Mouse (Mus musculus): Measurements from ENCODE around the gene Il2ra.

Gene Il2ra

DNA sequence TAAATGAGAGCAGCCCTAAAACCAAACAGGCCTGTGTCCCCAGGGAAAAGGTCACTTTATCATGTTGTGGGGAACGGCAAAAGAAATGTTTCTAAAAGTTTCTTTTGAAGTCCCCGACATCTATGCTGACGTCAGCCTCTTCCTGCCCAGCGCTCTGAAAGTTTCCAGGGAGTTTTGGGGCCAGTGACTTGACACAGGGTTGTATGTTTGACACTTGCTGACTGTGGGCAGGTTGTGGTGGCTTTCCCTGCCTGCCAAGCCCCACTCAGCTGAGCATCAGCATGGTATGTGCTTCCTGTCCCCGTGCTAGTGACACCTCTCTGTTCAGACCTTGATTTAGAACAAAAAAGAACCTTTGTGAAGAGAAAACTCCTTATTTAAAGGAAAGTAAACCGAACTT is 10.7 kb downstream of the Il2ra start:
- DNase-seq (ENCODE audit: low spot score in 2 of 2): peak; percentile 57 to 64

DNA sequence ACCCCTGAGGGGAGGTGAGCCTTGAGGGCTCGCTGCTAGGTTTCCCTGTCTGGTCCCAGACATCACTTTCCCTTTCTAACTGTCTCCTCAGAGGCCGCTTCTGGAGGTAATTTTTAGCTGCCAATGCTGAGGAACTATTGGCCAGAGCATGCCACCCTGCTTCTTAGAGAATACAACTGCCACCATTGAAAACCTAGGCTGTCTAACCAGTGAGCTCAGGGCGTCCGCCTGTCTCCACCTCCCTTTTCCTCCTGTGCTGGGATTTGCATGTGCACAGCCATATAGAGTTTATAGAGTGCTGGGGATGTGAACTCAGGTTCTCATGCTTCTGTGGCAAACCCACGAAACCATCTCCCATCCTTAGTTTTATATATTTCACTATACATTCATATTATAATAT is 11.2 kb downstream of the Il2ra start:
- DNase-seq (ENCODE audit: low spot score in 2 of 2): no peak

DNA sequence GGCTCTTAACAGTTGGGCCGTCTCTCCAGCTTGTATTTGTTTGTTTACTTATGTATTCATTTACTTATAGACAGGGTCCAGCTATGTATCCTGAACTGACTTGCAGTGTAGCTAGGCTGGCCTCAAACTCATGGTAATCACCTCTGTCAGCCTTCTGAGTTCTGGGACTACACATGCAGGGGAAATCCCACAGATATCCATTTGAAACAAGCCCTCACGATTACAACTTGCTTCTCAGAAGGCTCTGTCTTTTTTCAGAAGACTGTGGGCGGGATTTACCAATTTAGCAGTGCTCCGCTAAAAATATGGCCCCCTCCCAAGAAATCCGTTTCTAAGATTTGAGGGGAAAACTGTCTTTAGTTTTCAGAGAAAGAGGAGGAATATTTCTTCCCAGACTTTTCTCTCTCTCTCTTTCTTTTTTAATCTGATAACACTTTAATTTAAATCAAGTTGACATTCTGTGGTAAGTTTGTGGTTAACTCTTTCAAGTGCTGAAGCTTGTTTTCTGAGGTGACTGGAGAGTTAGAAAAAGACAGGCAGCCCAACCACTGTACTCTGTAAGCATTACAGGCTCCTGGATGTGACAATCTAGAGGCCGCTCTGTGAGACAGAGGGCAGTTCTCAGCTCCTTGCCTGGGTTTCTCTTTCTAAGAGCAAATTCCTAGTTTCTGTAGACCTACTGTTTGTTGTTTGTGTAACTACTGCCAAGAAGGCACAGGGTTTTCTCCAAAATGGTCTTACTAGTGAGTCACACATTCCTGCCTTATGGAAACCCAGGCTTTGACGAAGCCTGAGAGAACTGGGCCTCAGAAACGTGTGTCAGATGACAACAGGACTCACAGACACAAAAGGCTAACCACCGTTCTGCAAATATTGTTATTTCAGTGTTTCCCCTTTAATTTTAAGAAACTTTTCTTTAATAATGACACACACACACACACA is 12.7 kb downstream of the Il2ra start:
- no peak for DNase-seq (ENCODE audit: low spot score in 2 of 2)

DNA sequence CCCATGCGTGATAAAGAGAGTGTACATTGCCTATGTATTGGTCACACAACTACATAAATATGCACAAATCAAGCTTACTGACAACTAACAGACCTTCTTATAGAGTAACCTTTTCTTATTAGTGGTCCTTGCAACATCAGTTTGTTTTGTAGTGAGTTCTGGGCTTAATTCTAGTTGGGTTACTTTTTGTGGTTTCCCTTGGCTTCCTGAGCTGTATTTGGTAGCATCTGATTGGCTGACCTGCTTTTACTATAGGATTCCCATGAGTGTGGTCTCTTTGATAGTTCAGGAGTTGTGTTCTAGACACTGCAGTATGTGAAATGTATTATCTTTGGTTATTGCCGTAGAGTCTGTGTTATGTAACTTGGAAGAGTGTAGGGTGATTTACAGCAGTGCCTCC is 15.0 kb downstream of the Il2ra start:
- DNase-seq (ENCODE audit: low spot score in 2 of 2): peak in 1 of 2 experiments; percentile 45

DNA sequence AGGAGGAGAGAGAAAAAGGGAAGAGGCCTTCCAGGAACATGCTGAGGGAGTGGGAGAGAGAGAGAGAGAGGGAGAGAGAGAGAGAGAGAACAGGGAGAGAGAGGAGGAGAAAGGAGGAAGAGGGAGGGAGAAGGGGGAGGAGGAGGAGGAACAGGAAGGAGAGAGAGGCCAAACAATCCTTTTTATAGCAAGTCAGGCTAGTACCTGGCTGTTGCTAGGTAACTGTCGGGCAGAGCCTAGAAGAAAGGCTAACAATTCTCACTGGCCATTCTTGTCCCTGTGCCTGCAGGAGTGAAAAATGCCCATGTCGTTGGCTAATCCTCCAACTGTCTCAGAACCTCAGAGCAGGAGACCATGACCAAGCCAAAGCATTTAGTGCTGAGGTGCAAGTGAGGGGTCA is 16.7 kb downstream of the Il2ra start:
- DNase-seq (ENCODE audit: low spot score in 2 of 2): no peak

DNA sequence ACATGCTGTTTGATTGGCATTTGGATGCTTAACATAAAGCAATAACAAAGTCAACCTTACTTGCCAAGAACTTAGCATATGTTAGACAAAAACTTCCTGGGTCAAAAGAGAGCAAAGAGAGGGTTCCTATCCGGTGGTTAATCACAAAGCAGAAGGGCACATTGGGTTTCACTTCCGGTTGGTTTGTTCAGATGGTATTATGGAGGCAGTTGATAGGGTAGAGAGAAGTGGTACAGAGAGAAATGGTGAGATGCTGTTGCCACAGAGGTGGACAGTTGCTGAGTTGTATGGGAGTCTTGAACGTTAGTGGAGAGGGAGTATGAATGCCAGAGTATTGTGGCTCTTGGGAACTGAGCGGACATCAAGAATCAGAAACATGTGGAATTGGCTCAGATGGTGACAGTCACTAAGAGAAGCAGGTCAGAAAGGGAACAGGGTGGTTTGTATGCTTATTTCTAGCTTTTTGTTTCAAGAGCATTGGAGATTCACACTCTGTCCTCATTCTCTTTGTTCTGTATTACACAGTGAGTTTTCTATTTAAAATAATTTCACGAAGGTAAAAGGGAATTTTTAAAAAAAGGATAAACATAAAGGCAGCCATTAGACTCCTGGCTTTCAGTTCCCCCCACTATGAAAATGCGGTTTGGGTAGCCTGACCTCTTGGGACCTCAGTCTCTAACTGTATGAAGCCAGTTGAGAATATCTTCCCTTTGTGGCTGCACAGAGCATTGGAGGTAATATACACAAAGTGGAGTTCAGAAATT is 19.7 kb downstream of the Il2ra start:
- DNase-seq (ENCODE audit: low spot score in 2 of 2): no peak

DNA sequence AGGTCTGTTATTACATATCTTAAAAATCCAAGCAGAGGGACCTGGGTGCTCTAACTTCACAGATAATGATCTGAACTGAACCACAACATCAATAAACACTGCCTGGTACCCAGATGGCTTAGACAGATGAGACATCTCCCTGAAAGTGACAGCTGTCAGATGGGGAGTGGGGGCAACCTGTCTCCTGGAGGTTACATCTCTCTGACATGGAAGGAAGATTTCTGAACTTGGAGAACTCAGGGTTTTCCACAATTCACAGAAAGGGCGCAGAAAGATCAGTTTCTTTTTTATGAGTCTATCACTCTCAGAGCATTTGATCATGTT is 20.3 kb downstream of the Il2ra start:
- DNase-seq (ENCODE audit: low spot score in 2 of 2): peak in 1 of 2 experiments; percentile 36

DNA sequence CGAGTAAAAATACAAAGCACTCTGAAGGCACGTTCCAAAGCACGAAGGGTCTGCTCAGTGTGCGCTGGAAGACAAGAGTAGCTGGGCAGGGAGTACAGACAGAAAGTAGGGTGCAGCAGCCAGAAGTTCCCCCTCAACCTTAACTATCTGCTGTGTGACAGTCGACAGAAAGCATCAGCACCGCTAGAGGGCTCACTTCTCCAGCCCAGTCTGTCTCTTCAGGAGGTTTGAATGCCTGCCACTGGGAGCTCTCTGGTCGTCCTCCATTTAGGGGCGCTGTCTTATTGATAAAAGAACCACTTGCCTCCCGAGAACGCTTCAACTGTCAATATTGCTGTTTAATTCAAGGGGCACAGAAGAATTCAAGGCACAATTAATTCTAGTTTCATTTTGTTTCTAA is 21.4 kb downstream of the Il2ra start:
- peak; percentile 87 to 94 for DNase-seq (ENCODE audit: low spot score in 2 of 2)

DNA sequence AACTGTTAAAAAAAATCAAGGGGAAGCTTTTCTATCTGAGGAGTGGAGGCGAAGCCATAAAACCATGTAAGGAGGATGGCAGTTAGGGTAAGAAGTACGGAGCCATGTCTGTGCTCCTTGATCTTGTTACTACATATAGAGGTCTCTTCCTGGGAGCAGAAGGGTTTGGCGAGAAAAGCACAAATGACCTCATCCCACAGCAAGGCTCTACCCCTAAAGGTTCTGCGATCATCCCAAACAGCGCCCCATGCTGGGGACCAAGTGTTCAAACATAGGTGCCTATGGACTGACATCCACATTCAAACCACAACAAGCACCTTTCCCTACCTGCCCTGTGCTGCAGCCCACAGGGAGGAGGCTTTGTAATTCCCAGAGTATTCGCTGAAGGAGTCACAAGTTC is 21.8 kb downstream of the Il2ra start:
- DNase-seq (ENCODE audit: low spot score in 2 of 2): peak in 1 of 2 experiments; percentile 57

DNA sequence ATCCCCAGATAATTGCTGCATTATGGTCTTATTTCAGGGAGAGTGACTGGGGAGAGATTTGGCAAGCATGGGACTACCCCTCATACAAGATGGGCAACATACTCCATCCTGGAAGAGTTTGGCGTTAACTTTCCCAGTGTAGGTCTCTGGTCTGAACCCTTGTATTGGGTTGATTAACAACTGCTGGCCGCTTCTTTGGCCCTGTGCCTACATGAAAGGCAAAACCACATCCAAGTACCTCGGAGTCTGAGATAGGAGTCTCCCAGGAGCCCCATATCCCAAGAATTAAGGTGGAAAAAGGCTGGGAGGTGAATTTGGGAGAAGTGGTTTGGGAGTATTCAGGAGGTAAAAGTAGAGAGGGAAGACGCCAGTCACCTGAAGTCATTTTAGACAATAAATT is 22.2 kb downstream of the Il2ra start:
- DNase-seq (ENCODE audit: low spot score in 2 of 2): no peak

DNA sequence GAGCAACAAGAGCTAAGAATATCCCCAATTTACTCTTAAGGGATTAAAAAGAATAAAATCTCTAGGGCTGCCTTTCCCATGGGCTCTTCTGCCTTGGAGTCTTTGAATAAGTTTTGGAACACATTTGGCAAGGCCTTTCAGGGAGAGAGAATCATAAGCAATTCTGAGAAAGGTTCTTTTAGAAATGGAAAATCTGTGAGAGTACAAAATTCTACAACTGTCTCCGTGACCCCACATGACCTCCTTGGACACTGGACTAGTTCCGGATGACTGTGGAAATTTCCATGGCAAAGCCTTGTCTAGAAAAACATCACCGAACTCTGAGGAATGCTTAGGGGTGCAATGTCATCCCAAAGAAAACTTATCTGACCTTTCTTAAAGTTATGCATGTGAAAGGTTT is 22.7 kb downstream of the Il2ra start:
- DNase-seq (ENCODE audit: low spot score in 2 of 2): no peak

DNA sequence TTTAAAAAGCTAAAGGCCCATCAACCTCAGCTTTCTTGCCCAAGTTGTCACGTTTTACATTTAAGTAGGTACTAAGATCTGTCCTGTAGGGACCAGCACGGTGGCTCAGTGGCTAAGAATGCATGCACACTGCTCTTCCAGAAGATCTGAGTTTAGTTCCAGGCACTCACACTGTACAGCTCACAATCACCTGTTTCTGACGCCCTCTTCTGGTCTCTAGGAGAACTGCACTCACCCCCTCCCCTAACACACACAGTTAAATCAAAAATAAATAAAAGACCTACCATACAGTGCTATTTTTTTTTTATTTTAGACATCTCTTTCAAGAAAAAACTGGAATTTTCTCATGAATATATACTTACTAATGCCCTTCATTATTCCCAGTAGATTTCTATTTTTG is 29.5 kb downstream of the Il2ra start:
- DNase-seq (ENCODE audit: low spot score in 2 of 2): peak; percentile 66 to 81

DNA sequence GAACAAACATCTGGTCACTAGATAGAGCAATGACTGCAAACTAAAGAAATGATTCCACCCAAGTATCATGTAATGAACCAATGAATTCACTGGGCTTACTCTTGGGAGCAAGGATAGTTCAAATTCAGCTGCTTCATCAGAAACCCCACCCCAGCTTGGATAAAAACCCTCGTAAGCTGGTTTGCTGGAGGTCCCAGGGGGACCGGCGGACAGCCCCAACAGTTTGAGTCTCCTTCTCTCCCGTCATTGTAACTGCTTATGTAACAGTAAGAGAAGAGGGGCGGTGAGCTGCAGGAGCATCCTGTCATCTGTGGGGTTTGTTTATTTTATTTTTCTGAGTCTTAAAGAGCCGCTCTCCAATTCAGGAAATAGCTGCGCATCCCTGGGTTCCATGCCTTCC is 37.0 kb downstream of the Il2ra start:
- no peak for DNase-seq (ENCODE audit: low spot score in 2 of 2)

DNA sequence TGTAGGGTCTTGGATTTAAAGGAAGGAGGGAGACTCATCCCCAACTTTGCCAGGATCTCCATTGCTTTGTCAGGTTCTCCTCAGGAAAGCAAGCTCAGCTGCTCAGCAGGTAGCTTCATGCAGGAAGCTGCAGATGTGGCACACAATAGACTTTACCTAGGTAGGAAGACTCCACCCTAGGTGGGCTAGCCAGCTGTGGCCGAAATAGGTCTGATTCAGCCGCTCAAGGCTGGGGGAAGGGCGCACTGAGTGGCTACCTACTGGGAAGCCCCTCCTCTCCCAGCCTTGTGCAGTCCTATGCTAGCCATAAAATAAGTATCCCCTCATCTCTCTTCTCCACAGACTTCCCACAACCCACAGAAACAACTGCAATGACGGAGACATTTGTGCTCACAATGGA is 40.1 kb downstream of the Il2ra start:
- no peak for DNase-seq (ENCODE audit: low spot score in 2 of 2)

DNA sequence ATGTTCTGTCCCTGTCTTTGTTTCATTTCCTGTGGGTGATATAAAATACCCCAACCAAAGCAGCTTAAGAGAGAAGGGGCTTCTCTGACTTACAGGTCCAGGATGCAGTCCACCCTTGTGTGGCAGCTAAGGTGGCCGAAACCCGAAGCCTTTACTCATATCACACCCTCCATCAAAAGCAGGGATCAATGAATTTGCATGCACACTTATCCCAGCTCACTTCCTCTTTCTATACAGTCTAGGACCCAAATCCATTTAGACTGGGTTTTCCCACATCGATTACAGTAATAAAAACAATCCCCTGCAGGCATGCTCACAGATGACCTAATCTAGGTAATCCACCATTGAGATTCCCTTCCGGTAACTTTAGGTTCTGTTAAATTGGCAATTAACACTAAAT is 43.9 kb downstream of the Il2ra start:
- no peak for DNase-seq (ENCODE audit: low spot score in 2 of 2)

DNA sequence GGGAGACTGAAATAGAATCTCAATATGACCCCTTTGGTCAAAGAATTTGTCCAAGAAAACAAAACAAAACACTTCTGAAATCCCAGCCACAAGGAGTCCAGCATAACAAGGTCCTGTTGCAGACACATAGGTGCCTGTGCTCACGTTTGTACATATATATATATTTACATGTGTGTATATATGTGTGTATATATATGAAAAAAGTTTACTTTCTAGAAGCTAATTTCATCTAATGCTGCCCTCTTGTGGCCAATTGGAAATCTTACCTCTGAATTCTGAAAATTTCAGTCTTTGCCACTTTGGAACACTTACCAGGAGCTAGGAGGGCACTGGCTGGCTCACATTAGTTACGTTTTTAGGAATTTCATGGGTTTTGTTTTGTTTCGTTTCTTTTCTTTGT is 44.8 kb downstream of the Il2ra start:
- DNase-seq (ENCODE audit: low spot score in 2 of 2): peak in 1 of 2 experiments; percentile 45

DNA sequence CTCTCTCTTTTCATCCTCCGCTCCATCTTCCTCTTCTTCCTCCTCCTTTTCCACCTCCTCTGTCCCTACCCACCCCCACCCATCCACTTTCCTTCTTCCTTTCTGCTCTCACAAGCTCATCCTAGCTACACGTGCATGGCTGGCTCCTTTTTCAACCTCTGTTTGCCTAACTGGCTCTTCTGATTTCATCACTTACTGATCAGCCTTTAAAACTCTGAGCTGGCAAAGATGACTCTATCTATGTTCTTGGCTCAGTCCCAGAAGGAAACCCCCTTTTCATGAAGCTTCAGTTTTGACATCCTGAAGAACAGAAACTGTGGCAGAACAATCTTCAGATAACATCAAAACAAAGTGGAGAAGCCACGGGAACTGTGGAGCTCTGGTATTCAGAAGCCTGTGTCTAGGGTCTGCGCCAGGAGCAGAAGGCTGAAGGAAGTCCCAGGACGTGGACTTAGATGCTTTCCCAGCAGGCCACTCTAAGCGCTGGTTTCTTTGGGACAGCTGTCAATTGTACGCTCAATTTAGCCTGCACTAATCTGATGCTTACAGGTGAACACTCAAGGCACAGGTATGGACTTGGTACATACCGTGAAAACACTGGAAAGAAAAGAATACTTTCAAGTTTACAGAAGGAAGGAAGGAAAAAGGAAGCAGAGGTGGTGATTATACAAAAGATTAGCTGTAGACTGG is 47.7 kb downstream of the Il2ra start:
- no peak for DNase-seq (ENCODE audit: low spot score in 2 of 2)

DNA sequence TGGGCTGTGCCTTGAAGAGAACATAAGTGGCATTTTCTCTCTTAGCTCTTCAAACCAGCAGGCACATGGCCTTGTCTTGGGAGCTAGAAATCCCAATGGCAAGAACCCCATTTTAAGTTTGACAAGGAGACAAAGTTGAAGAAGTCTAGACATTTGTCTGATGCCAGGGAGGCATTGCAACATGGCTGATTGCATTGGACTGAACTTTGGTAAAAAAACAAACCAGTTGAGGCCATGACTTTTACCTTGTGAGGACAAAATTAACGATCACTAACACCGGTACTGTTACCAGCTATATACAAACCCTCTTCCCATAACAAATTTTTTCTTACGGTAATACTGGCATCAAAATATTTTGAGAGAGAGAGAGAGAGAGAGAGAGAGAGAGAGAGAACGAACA is 50.7 kb downstream of the Il2ra start:
- DNase-seq (ENCODE audit: low spot score in 2 of 2): no peak

DNA sequence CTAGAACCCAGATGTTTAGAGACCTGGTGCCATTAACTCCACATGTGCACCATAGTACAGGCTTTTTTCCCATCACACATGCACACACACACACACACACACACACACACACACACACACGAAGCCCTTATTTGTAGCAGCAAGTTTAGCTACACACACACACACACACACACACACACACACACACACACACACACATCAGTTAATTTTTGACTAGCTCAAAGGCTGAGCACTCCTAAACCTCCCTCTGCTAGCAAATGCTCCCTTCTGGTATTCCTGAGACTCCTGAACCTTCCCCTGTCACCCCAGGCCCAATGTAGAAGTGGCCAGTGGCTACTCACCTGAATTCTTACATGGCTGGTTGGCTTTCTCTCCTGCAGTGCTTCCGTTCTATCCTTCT is 51.5 kb downstream of the Il2ra start:
- DNase-seq (ENCODE audit: low spot score in 2 of 2): no peak

DNA sequence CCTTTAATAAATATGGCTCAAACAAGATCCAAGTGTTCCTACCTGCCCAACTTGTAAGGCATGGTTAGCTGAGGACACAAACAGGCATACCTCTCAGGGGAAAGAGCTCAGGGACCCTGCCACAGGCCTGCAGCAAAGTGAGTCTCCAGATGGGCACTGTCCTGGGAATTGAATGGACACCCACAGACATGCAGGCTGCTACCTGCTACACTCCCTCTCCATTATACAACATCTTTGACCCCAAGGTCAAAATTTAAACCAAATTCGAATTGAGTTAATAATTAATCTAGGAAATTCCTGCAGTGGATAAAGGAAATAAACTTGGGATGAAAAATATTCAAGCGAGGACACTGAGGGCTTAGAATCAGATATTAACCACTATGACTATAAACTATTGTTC is 53.3 kb downstream of the Il2ra start:
- no peak for DNase-seq (ENCODE audit: low spot score in 2 of 2)

DNA sequence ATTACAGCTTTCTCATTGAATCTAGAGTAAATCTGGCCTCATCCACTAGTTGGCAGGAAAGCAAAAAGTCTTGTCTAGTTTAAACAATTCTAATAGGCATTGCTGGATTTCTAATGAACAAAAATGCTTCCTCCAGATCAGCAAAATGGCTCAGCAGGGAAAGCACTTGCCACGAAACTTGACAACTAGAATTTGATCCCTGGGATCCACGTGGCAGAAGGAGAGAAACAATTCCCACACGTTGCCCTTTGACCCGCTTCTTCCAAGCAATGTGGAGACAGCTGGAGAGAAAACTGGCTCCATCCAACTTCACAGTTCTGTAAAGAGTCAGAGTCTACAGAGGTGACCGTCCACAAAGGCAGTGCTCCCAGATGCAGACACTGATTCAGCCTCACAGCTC is 56.4 kb downstream of the Il2ra start:
- DNase-seq (ENCODE audit: low spot score in 2 of 2): no peak

DNA sequence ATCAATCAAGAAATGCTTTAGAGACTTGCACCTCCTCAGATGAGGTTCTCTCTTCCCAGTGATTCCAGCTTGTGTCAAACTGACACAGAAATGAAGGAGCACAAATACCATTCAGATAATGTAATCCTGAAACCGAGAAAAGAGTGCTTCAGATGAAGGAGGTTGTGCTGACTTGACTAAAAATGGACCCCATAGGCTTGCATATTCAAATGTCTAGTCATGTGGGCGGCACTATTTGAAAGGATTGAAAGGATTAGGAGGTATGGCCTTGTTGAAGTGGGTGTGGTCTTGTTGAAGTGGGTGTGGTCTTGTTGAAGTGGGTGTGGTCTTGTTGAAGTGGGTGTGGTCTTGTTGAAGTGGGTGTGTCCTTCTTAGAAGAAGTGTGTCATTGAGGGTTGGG is 57.3 kb downstream of the Il2ra start:
- no peak for DNase-seq (ENCODE audit: low spot score in 2 of 2)

All from thymus, postnatal 10 days (tissue).